Mouse (Mus musculus): ENCODE data around the gene Spon1. TPM values are rescaled to one million over a fixed set of nuclear protein-coding genes. Genes with fewer than 3 reads are reported as not detected.

Spon1 gene
- polyA plus RNA-seq, 1 experiment from 2014 or later = 12.5 TPM

GRCm38 (mm10) chr7:113765133-113765532, 665 bp upstream of the Spon1 start:
- Histone ChIP-seq H3K36me3 (replicated peaks) (no peaks in the 10 kb centered on the region), H3K9me3 (peaks cover 4% of the 10 kb centered on the region), H3K4me2 (no peak overlapping the region; the same call in 1 of the 2 replicates), H3K4me3 (replicated peaks) (no peak overlapping the region), H3K9ac (no peak overlapping the region), H3K27me3 (peaks cover 61% of the 10 kb centered on the region), H3K4me1 (peaks cover 36% of the 10 kb centered on the region), H3K27ac (no peak overlapping the region)
- 71% methylated on average over 5 of the region's 5 CpGs for WGBS
- no peak for ATAC-seq (ENCODE audit: low FRiP score)

GRCm38 (mm10) chr7:113766498-113766941, 722 bp downstream of the Spon1 start:
- H3K9me3 ChIP-seq = peaks cover 4% of the 10 kb centered on the region
- H3K4me2 ChIP-seq = peak overlapping the region; percentile 99
- H3K36me3 ChIP-seq (replicated peaks) = no peaks in the 10 kb centered on the region
- H3K4me1 ChIP-seq = peaks cover 36% of the 10 kb centered on the region
- peak; percentile 22 for ATAC-seq (ENCODE audit: low FRiP score)
- peak overlapping the region; percentile 54 for H3K4me3 ChIP-seq (replicated peaks)
- WGBS = under 1% methylated on average over 27 of the region's 27 CpGs
- H3K27me3 ChIP-seq = peaks cover 63% of the 10 kb centered on the region
- H3K27ac ChIP-seq = no peak overlapping the region
- peak overlapping the region; percentile 55 for H3K9ac ChIP-seq

GRCm38 (mm10) chr7:113767546-113767945, 1.7 kb downstream of the Spon1 start:
- Histone ChIP-seq H3K4me2 (peak overlapping the region; percentile 22; the same call in 1 of the 2 replicates), H3K4me1 (peaks cover 36% of the 10 kb centered on the region), H3K9ac (no peak overlapping the region), H3K27me3 (peaks cover 63% of the 10 kb centered on the region), H3K4me3 (replicated peaks) (peak overlapping the region; percentile 16; the same call in 1 of the 2 replicates), H3K9me3 (peaks cover 9% of the 10 kb centered on the region), H3K36me3 (replicated peaks) (no peaks in the 10 kb centered on the region), H3K27ac (no peak overlapping the region)
- 13% methylated on average over 6 of the region's 6 CpGs for WGBS
- no peak for ATAC-seq (ENCODE audit: low FRiP score)

- WGBS = 54% methylated on average over 6 of the region's 6 CpGs
- Histone ChIP-seq H3K9ac (no peak overlapping the region), H3K27me3 (peaks cover 66% of the 10 kb centered on the region), H3K4me2 (peak overlapping the region; percentile 22; the same call in 1 of the 2 replicates), H3K4me1 (peaks cover 36% of the 10 kb centered on the region), H3K36me3 (replicated peaks) (no peaks in the 10 kb centered on the region), H3K27ac (no peak overlapping the region), H3K4me3 (replicated peaks) (no peak overlapping the region), H3K9me3 (0 out of 2 replicates have a peak, but pooled peaks cover 4% of the 10 kb centered on the region)
- no peak for ATAC-seq (ENCODE audit: low FRiP score)
Observed at GRCm38 (mm10) chr7:113768174-113768935, 2.6 kb downstream of the Spon1 start.

- H3K9ac ChIP-seq = no peak overlapping the region
- peak; percentile 34; the same call in 1 of the 2 replicates for ATAC-seq (ENCODE audit: low FRiP score)
- WGBS = 2% methylated on average over 6 of the region's 6 CpGs
- H3K4me1 ChIP-seq = peaks cover 36% of the 10 kb centered on the region
- H3K27me3 ChIP-seq = peaks cover 67% of the 10 kb centered on the region
- peak overlapping the region; percentile 21 for H3K4me2 ChIP-seq
- H3K27ac ChIP-seq = no peak overlapping the region
- 0 out of 2 replicates have a peak, but pooled peaks cover 4% of the 10 kb centered on the region for H3K9me3 ChIP-seq
- no peaks in the 10 kb centered on the region for H3K36me3 ChIP-seq (replicated peaks)
- H3K4me3 ChIP-seq (replicated peaks) = no peak overlapping the region
Observed at GRCm38 (mm10) chr7:113769281-113769680, 3.5 kb downstream of the Spon1 start.

GRCm38 (mm10) chr7:113772135-113772534, 6.3 kb downstream of the Spon1 start:
- H3K4me2 ChIP-seq = no peak overlapping the region
- peaks cover 43% of the 10 kb centered on the region for H3K27me3 ChIP-seq
- H3K4me3 ChIP-seq (replicated peaks) = no peak overlapping the region
- WGBS = 78% methylated on average over 2 of the region's 2 CpGs
- no peak overlapping the region for H3K9ac ChIP-seq
- peaks cover 22% of the 10 kb centered on the region for H3K4me1 ChIP-seq
- H3K9me3 ChIP-seq = 0 out of 2 replicates have a peak, but pooled peaks cover 4% of the 10 kb centered on the region
- no peak for ATAC-seq (ENCODE audit: low FRiP score)
- no peak overlapping the region for H3K27ac ChIP-seq
- no peaks in the 10 kb centered on the region for H3K36me3 ChIP-seq (replicated peaks)

GRCm38 (mm10) chr7:113773436-113773835, 7.6 kb downstream of the Spon1 start:
- WGBS = 56% methylated on average over 8 of the region's 8 CpGs
- H3K27me3 ChIP-seq = peaks cover 31% of the 10 kb centered on the region
- H3K27ac ChIP-seq = no peak overlapping the region
- H3K36me3 ChIP-seq (replicated peaks) = no peaks in the 10 kb centered on the region
- ATAC-seq (ENCODE audit: low FRiP score) = no peak
- H3K9me3 ChIP-seq = 0 out of 2 replicates have a peak, but pooled peaks cover 4% of the 10 kb centered on the region
- H3K9ac ChIP-seq = no peak overlapping the region
- peaks cover 15% of the 10 kb centered on the region for H3K4me1 ChIP-seq
- H3K4me3 ChIP-seq (replicated peaks) = no peak overlapping the region
- no peak overlapping the region for H3K4me2 ChIP-seq

- 16% methylated on average over 7 of the region's 7 CpGs for WGBS
- peak; percentile 75 for ATAC-seq (ENCODE audit: low FRiP score)
Observed at GRCm38 (mm10) chr7:113774039-113774438, 8.2 kb downstream of the Spon1 start.

GRCm38 (mm10) chr7:113774906-113775305, 9.1 kb downstream of the Spon1 start:
- H3K4me2 ChIP-seq = no peak overlapping the region

More at GRCm38 (mm10) chr7:113774039-113774438, 8.2 kb downstream of the Spon1 start:
- Histone ChIP-seq H3K4me3 (replicated peaks) (no peak overlapping the region), H3K27me3 (peaks cover 26% of the 10 kb centered on the region), H3K27ac (no peak overlapping the region), H3K4me1 (peaks cover 11% of the 10 kb centered on the region), H3K9me3 (0 out of 2 replicates have a peak, but pooled peaks cover 4% of the 10 kb centered on the region), H3K4me2 (no peak overlapping the region), H3K36me3 (replicated peaks) (no peaks in the 10 kb centered on the region), H3K9ac (no peak overlapping the region)

GRCm38 (mm10) chr7:113778546-113778945, 12.7 kb downstream of the Spon1 start:
- Histone ChIP-seq H3K9ac (no peak overlapping the region), H3K36me3 (replicated peaks) (no peaks in the 10 kb centered on the region), H3K9me3 (no peaks in the 10 kb centered on the region), H3K4me1 (no peaks in the 10 kb centered on the region), H3K4me3 (replicated peaks) (no peak overlapping the region), H3K27ac (no peak overlapping the region), H3K4me2 (no peak overlapping the region), H3K27me3 (peaks cover 4% of the 10 kb centered on the region; the same call in 1 of the 2 replicates)
- 97% methylated on average over 6 of the region's 6 CpGs for WGBS
- ATAC-seq (ENCODE audit: low FRiP score) = no peak

More at GRCm38 (mm10) chr7:113774906-113775305, 9.1 kb downstream of the Spon1 start:
- H3K27ac ChIP-seq = no peak overlapping the region
- no peak overlapping the region for H3K4me3 ChIP-seq (replicated peaks)
- peaks cover 23% of the 10 kb centered on the region for H3K27me3 ChIP-seq
- H3K36me3 ChIP-seq (replicated peaks) = no peaks in the 10 kb centered on the region
- H3K9ac ChIP-seq = no peak overlapping the region
- ATAC-seq (ENCODE audit: low FRiP score) = no peak
- H3K9me3 ChIP-seq = 0 out of 2 replicates have a peak, but pooled peaks cover 4% of the 10 kb centered on the region
- WGBS = 85% methylated on average over 3 of the region's 3 CpGs
- peaks cover 3% of the 10 kb centered on the region; the same call in 1 of the 2 replicates for H3K4me1 ChIP-seq

GRCm38 (mm10) chr7:113780286-113780685, 14.5 kb downstream of the Spon1 start:
- no peak for ATAC-seq (ENCODE audit: low FRiP score)
- WGBS = 95% methylated on average over 5 of the region's 5 CpGs
- no peaks in the 10 kb centered on the region for H3K4me1 ChIP-seq
- no peaks in the 10 kb centered on the region; the same call in 1 of the 2 replicates for H3K27me3 ChIP-seq
- no peak overlapping the region for H3K27ac ChIP-seq
- no peak overlapping the region for H3K9ac ChIP-seq
- H3K4me3 ChIP-seq (replicated peaks) = no peak overlapping the region
- no peak overlapping the region for H3K4me2 ChIP-seq
- no peaks in the 10 kb centered on the region for H3K9me3 ChIP-seq
- H3K36me3 ChIP-seq (replicated peaks) = no peaks in the 10 kb centered on the region

GRCm38 (mm10) chr7:113791991-113792390, 26.2 kb downstream of the Spon1 start:
- H3K9ac ChIP-seq = no peak overlapping the region

More at GRCm38 (mm10) chr7:113791991-113792390, 26.2 kb downstream of the Spon1 start:
- no peak for ATAC-seq (ENCODE audit: low FRiP score)
- Histone ChIP-seq H3K27me3 (peaks cover 3% of the 10 kb centered on the region; the same call in 1 of the 2 replicates), H3K4me2 (no peak overlapping the region), H3K36me3 (replicated peaks) (no peaks in the 10 kb centered on the region), H3K27ac (no peak overlapping the region), H3K4me1 (no peaks in the 10 kb centered on the region), H3K9me3 (no peaks in the 10 kb centered on the region), H3K4me3 (replicated peaks) (no peak overlapping the region)
- 90% methylated on average over 5 of the region's 5 CpGs for WGBS

Measured in forebrain, embryonic 12.5 days (tissue).